Comparison of ENCODE assay signal across 22 mouse cellular contexts in genomic region chr12:3312886-3313285, GRCm38 (mm10). TPM values are rescaled to one million over a fixed set of nuclear protein-coding genes. Genes with fewer than 3 reads are reported as not detected.
DNase-seq lines count a peak whose midpoint lies in the region; TF ChIP-seq lines count a peak whose summit lies in the region.
"Had no signal": no experiment of that assay in that cellular context is flagged by ENCODE, and none has a peak within 500 bp of the region (broad histone marks: within the 10 kb centered on the region; RNA-seq: fewer than 3 reads in every experiment).

No protein-coding gene starts in this region.

- peak; percentile 40 to 72 for DNase-seq in adrenal gland, adult (ENCODE audit: inconsistent age in 2 of 2, low spot score in 1 of 2)
- DNase-seq in adrenal gland, adult 8-10 months: no peak
- DNase-seq in gastrocnemius, adult 2 months: no peak
- no peak for DNase-seq in gastrocnemius, postnatal 25 days
- DNase-seq in naive thymus-derived CD4-positive, alpha-beta T cell, adult 2 months (ENCODE audit: low read depth): peak; percentile 65
- DNase-seq in embryonic facial prominence, embryonic 10.5 days (ENCODE audit: low spot score): no peak
- DNase-seq: cerebellum, adult 11 months; cerebellum, adult 2 months; cerebellum, adult 9-11 months; cerebellum, postnatal 25 days; gastrocnemius, postnatal 10 days; heart, adult 11 months; kidney, adult 11 months had no signal

- no peak overlapping the region for H3K4me3 ChIP-seq in gastrocnemius, adult 2 months
- no peak overlapping the region for H3K4me3 ChIP-seq in embryonic facial prominence, embryonic 10.5 days
- H3K4me3 ChIP-seq: embryonic facial prominence, embryonic 13.5 days; erythroblast, embryonic 14.5 days; forebrain, embryonic 12.5 days; forebrain, embryonic 15.5 days; hindbrain, embryonic 10.5 days; hindbrain, embryonic 13.5 days; intestine, embryonic 15.5 days had no signal

- H3K4me1 ChIP-seq in embryonic facial prominence, embryonic 10.5 days: peaks cover 10% of the 10 kb centered on the region
- H3K4me1 ChIP-seq: intestine, embryonic 15.5 days had no signal

- 85% methylated on average over 3 of the region's 3 CpGs for WGBS in embryonic facial prominence, embryonic 10.5 days

- no peaks in the 10 kb centered on the region for H3K27me3 ChIP-seq in embryonic facial prominence, embryonic 10.5 days (replicated peaks; ENCODE audit: low read depth, poor library complexity, severe bottlenecking)
- H3K27me3 ChIP-seq: CH12.LX; embryonic facial prominence, embryonic 13.5 days; forebrain, embryonic 12.5 days; forebrain, embryonic 15.5 days; hindbrain, embryonic 13.5 days; intestine, embryonic 15.5 days had no signal

- intact Hi-C loops in gastrocnemius, adult 2 months (cut with DNase I): loop anchor here (5.0 kb wide), 1 partner anchor 114 kb away; the partner anchor contains the start of gene Asxl2

- H3K27ac ChIP-seq in gastrocnemius, adult 2 months: peak overlapping the region; percentile 64
- no peak overlapping the region for H3K27ac ChIP-seq in embryonic facial prominence, embryonic 10.5 days (replicated peaks)
- H3K27ac ChIP-seq: embryonic facial prominence, embryonic 13.5 days; forebrain, embryonic 12.5 days; forebrain, embryonic 15.5 days; hindbrain, embryonic 10.5 days; hindbrain, embryonic 13.5 days; intestine, embryonic 15.5 days had no signal

- H3K36me3 ChIP-seq in embryonic facial prominence, embryonic 10.5 days (replicated peaks): no peaks in the 10 kb centered on the region
- H3K36me3 ChIP-seq: embryonic facial prominence, embryonic 13.5 days; forebrain, embryonic 12.5 days; forebrain, embryonic 15.5 days; G1E; hindbrain, embryonic 10.5 days; hindbrain, embryonic 13.5 days; intestine, embryonic 15.5 days had no signal

- no peak for TF ChIP-seq CTCF in gastrocnemius, adult 2 months (IDR thresholded peaks at IDR 0.05)

- peaks cover 3% of the 10 kb centered on the region; the same call in 1 of the 2 replicates for H3K9me3 ChIP-seq in embryonic facial prominence, embryonic 10.5 days
- H3K9me3 ChIP-seq: embryonic facial prominence, embryonic 13.5 days; forebrain, embryonic 12.5 days; forebrain, embryonic 15.5 days; G1E; hindbrain, embryonic 13.5 days; intestine, embryonic 15.5 days had no signal

RNA-seq across cellular contexts. Expression of gene Rab10, which starts 3.1 kb away (rescaled TPM):
- 100 to 1,000 TPM; 179 to 239 (median 190) TPM for total RNA-seq in adrenal gland, adult 8-10 months (2022)
- total RNA-seq in gastrocnemius, adult 2 months (2021): 100 to 1,000 TPM; 272 to 301 TPM
- 100 to 1,000 TPM; 218 to 239 TPM for total RNA-seq in gastrocnemius, postnatal 25 days (2021)
- 73.8 and 76.4 TPM in 2 replicates for polyA plus RNA-seq in embryonic facial prominence, embryonic 10.5 days (2016; fragmentation: Nextera tagmentation; extraction: Ambion mirVana)

RNA-seq across cellular contexts. Expression of gene Kif3c, which starts 52.0 kb away (rescaled TPM):
- 10 to 100 TPM; 32.7 to 53.6 (median 38.6) TPM for total RNA-seq in adrenal gland, adult 8-10 months (2022)
- 10 to 100 TPM; 20.7 to 24.1 TPM for total RNA-seq in gastrocnemius, adult 2 months (2021)
- 10 to 100 TPM; 11.3 to 13.2 TPM for total RNA-seq in gastrocnemius, postnatal 25 days (2021)
- polyA plus RNA-seq in embryonic facial prominence, embryonic 10.5 days (2016; fragmentation: Nextera tagmentation; extraction: Ambion mirVana): 18.4 and 20.5 TPM in 2 replicates

Comparison
In these comparisons a context has a peak if more than half of its experiments do, and no peak if none do; other contexts are left out.
1. DNase-seq: peak in adrenal gland, adult (2 of 2) and naive thymus-derived CD4-positive, alpha-beta T cell, adult 2 months (single experiment); none in adrenal gland, adult 8-10 months (single experiment), gastrocnemius, adult 2 months (single experiment), gastrocnemius, postnatal 25 days (single experiment) and embryonic facial prominence, embryonic 10.5 days (single experiment).